Mouse (Mus musculus): Measurements from ENCODE around the gene Psma4. TPM values are rescaled to one million over a fixed set of nuclear protein-coding genes. Genes with fewer than 3 reads are reported as not detected.

Psma4 gene
- 100 to 1,000 TPM in 1 of 2 experiments, 10 to 100 TPM in 1; 94.4 to 105 TPM for total RNA-seq (2023)

GRCm38 (mm10) chr9:54950575-54951321 is at the start of gene Psma4, which contains the start of gene AY074887:
Psma4 (plus strand) TSS chr9:54950790.
AY074887 (minus strand) TSS chr9:54950998.

GRCm38 (mm10) chr9:54917010-54917677 is 33.4 kb upstream of the Psma4 start, which contains the start of gene Hykk:
Hykk (plus strand) TSS chr9:54917283.

GRCm38 (mm10) chr9:54980674-54981073 is 30.1 kb downstream of the Psma4 start, which contains the start of gene Chrna5:
Chrna5 (plus strand) TSS chr9:54980880.

Other genes with a start within 250 kb of the Psma4 start
- gene Wdr61, start 216.3 kb upstream of the Psma4 start, total RNA-seq (2023), result 10 to 100 TPM; 53.3 to 55.1 TPM
- gene Crabp1, start 186.0 kb upstream of the Psma4 start, total RNA-seq (2023), result not detected
- gene Ireb2, start 87.0 kb upstream of the Psma4 start, total RNA-seq (2023), result 10 to 100 TPM; 58.8 to 63.3 TPM
- 1 to 10 TPM; 1.4 to 1.8 TPM for gene Hykk, start 33.5 kb upstream of the Psma4 start, total RNA-seq (2023)
- not detected for gene AY074887, start 208 bp downstream of the Psma4 start, total RNA-seq (2023)
- not detected for gene Chrna5, start 30.1 kb downstream of the Psma4 start, total RNA-seq (2023)
- not detected for gene Chrna3, start 75.8 kb downstream of the Psma4 start, total RNA-seq (2023)
- not detected for gene Chrnb4, start 98.0 kb downstream of the Psma4 start, total RNA-seq (2023)
- 10 to 100 TPM; 37.3 to 38.3 TPM for gene Ube2q2, start 198.1 kb downstream of the Psma4 start, total RNA-seq (2023)

Measured in B cell, adult 67 days (primary cell).